Mouse (Mus musculus): ENCODE data around the gene AU040320. TPM values are rescaled to one million over a fixed set of nuclear protein-coding genes. Genes with fewer than 3 reads are reported as not detected.

Gene AU040320
- polyA plus RNA-seq, 1 experiment from 2014 or later: 10.3 TPM

GRCm38 (mm10) chr4:126773871-126774270 lies 20.5 kb downstream of the AU040320 start:
- Histone ChIP-seq H3K36me3 (no peaks in the 10 kb centered on the region), H3K27ac (no peak overlapping the region), H3K4me2 (no peak overlapping the region), H3K4me3 (no peak overlapping the region), H3K27me3 (replicated peaks) (no peaks in the 10 kb centered on the region), H3K4me1 (peaks cover 16% of the 10 kb centered on the region), H3K9me3 (replicated peaks) (no peaks in the 10 kb centered on the region), H3K9ac (no peak overlapping the region)
- ATAC-seq: no peak
- 72% methylated on average over 6 of the region's 6 CpGs for WGBS (ENCODE audit: insufficient replicate concordance)

DNA sequence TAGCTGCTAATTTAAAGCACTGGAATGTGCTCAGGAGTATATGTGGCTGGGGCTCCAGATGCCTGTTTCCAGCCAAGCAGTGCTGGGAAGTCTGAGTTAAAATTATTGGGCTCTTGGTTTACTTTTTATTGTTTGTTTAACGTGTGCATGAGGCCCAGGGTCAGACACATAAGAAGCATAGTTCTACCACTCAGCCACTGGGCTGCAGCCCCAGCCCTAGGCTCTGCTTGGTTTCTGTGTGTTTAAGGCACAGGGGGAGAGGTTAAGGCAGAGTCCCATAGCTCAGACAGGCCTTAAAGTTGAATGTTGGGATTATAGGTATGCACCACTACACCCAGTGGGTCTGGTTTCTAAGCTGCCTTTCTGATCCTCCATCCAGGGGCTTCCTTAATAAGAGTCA lies 21.8 kb downstream of the AU040320 start:
- no peaks in the 10 kb centered on the region for H3K9me3 ChIP-seq (replicated peaks)
- peaks cover 8% of the 10 kb centered on the region for H3K4me1 ChIP-seq
- no peak overlapping the region for H3K4me3 ChIP-seq
- H3K27me3 ChIP-seq (replicated peaks): no peaks in the 10 kb centered on the region
- H3K36me3 ChIP-seq: no peaks in the 10 kb centered on the region
- 62% methylated on average over 1 of the region's 1 CpGs for WGBS (ENCODE audit: insufficient replicate concordance)
- H3K4me2 ChIP-seq: no peak overlapping the region
- H3K9ac ChIP-seq: no peak overlapping the region
- ATAC-seq: no peak
- H3K27ac ChIP-seq: no peak overlapping the region

DNA sequence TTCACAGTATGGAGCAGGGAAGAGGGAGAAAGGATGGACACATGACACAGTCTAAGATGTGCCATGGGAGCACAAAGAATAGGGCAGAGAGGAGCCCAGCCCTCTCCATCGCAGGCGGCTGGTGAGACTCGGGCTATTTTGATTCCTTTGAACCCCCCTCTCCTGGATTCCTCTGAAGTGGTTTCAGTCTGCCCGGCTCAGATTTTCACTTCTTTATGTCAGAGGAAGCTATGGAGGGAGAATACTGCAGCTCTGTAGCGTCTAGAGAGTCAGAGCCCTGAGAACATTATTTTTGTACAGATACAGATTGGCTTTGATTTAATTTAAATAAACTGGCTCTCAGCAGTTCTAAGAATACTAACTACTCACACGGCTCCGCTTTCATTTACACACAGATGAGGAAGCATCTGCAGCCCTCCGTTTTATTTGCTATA lies 25.8 kb downstream of the AU040320 start:
- Histone ChIP-seq H3K4me1 (no peaks in the 10 kb centered on the region), H3K9me3 (replicated peaks) (no peaks in the 10 kb centered on the region), H3K9ac (no peak overlapping the region), H3K4me2 (no peak overlapping the region), H3K36me3 (no peaks in the 10 kb centered on the region), H3K4me3 (no peak overlapping the region), H3K27ac (no peak overlapping the region), H3K27me3 (replicated peaks) (no peaks in the 10 kb centered on the region)
- 73% methylated on average over 8 of the region's 8 CpGs for WGBS (ENCODE audit: insufficient replicate concordance)
- no peak for ATAC-seq

- Histone ChIP-seq H3K36me3 (no peaks in the 10 kb centered on the region), H3K4me3 (no peak overlapping the region), H3K27ac (no peak overlapping the region), H3K9ac (no peak overlapping the region), H3K4me1 (no peaks in the 10 kb centered on the region), H3K9me3 (replicated peaks) (no peaks in the 10 kb centered on the region), H3K4me2 (no peak overlapping the region), H3K27me3 (replicated peaks) (no peaks in the 10 kb centered on the region)
- ATAC-seq: no peak
- WGBS (ENCODE audit: insufficient replicate concordance): 78% methylated on average over 12 of the region's 12 CpGs
These were observed 26.8 kb downstream of the AU040320 start for GRCm38 (mm10) chr4:126779826-126780775.

- no peaks in the 10 kb centered on the region for H3K4me1 ChIP-seq
- no peak overlapping the region for H3K9ac ChIP-seq
- no peaks in the 10 kb centered on the region for H3K27me3 ChIP-seq (replicated peaks)
- 75% methylated on average over 3 of the region's 3 CpGs for WGBS (ENCODE audit: insufficient replicate concordance)
- ATAC-seq: no peak
- H3K9me3 ChIP-seq (replicated peaks): no peaks in the 10 kb centered on the region
- H3K27ac ChIP-seq: no peak overlapping the region
- H3K4me2 ChIP-seq: no peak overlapping the region
- no peak overlapping the region for H3K4me3 ChIP-seq
- H3K36me3 ChIP-seq: 0 out of 2 replicates have a peak, but pooled peaks cover under 1% of the 10 kb centered on the region
These were observed 28.5 kb downstream of the AU040320 start for GRCm38 (mm10) chr4:126781871-126782270.

GRCm38 (mm10) chr4:126782512-126782911 lies 29.2 kb downstream of the AU040320 start:
- Histone ChIP-seq H3K9me3 (replicated peaks) (no peaks in the 10 kb centered on the region), H3K9ac (no peak overlapping the region), H3K27me3 (replicated peaks) (no peaks in the 10 kb centered on the region), H3K27ac (no peak overlapping the region), H3K4me2 (no peak overlapping the region), H3K4me3 (no peak overlapping the region), H3K36me3 (0 out of 2 replicates have a peak, but pooled peaks cover 2% of the 10 kb centered on the region), H3K4me1 (no peaks in the 10 kb centered on the region)
- WGBS (ENCODE audit: insufficient replicate concordance): 79% methylated on average over 8 of the region's 8 CpGs
- ATAC-seq: no peak

DNA sequence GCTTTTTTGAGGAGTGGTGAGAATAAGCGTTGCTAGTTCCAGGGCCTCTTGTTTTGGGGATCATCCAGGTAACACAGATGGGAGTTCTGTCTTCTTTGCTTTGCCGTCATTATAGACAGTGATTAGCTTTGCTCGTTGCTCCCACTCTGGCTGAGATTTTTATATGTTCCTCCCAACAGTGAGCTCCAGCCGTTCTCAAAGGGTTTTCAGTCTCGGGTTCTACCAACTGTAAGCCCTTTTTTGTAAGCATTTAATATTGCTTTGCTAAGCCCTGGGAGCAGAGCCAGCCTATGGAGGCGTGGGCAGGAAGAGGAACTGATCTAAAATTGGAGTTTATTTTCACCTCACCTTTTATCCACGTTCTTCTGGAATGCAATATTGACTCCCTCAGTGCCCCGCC lies 29.7 kb downstream of the AU040320 start:
- Histone ChIP-seq H3K9ac (no peak overlapping the region), H3K4me3 (no peak overlapping the region), H3K27me3 (replicated peaks) (no peaks in the 10 kb centered on the region), H3K4me1 (no peaks in the 10 kb centered on the region), H3K36me3 (0 out of 2 replicates have a peak, but pooled peaks cover 2% of the 10 kb centered on the region), H3K9me3 (replicated peaks) (no peaks in the 10 kb centered on the region), H3K4me2 (no peak overlapping the region), H3K27ac (no peak overlapping the region)
- 71% methylated on average over 8 of the region's 8 CpGs for WGBS (ENCODE audit: insufficient replicate concordance)
- no peak for ATAC-seq

GRCm38 (mm10) chr4:126792341-126793102 lies 39.2 kb downstream of the AU040320 start:
- H3K4me2 ChIP-seq: no peak overlapping the region
- H3K9ac ChIP-seq: no peak overlapping the region
- no peaks in the 10 kb centered on the region for H3K27me3 ChIP-seq (replicated peaks)
- H3K4me3 ChIP-seq: no peak overlapping the region
- no peak for ATAC-seq
- H3K4me1 ChIP-seq: no peaks in the 10 kb centered on the region
- H3K36me3 ChIP-seq: peaks cover 27% of the 10 kb centered on the region
- H3K27ac ChIP-seq: no peak overlapping the region
- H3K9me3 ChIP-seq (replicated peaks): no peaks in the 10 kb centered on the region
- WGBS (ENCODE audit: insufficient replicate concordance): 81% methylated on average over 7 of the region's 7 CpGs

DNA sequence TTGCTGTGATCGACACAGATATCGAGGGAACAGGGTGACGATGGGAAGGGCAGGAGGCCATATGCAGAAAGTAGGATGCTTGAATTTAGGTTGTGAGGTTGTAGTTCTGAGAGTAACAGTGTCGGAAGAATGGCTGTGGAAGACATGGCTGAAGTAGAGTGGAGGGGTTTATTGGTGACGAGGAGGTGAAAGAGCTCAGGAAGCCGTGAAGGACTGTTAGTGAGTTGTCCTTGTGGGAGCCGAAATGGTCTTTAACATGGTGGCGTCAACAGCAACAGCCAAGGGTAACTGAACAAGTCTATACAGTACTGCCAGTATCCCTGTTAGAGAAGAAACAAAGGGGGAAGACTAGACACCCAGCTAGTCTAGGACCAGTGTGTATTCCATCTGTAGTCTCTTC lies 48.8 kb downstream of the AU040320 start:
- H3K36me3 ChIP-seq: no peaks in the 10 kb centered on the region
- H3K4me2 ChIP-seq: no peak overlapping the region
- H3K9me3 ChIP-seq (replicated peaks): no peaks in the 10 kb centered on the region
- H3K27ac ChIP-seq: no peak overlapping the region
- H3K4me3 ChIP-seq: no peak overlapping the region
- ATAC-seq: no peak
- H3K9ac ChIP-seq: no peak overlapping the region
- no peaks in the 10 kb centered on the region for H3K27me3 ChIP-seq (replicated peaks)
- peaks cover 48% of the 10 kb centered on the region for H3K4me1 ChIP-seq
- 84% methylated on average over 8 of the region's 8 CpGs for WGBS (ENCODE audit: insufficient replicate concordance)

GRCm38 (mm10) chr4:126803268-126803873 lies 50.0 kb downstream of the AU040320 start:
- 12% methylated on average over 8 of the region's 8 CpGs for WGBS (ENCODE audit: insufficient replicate concordance)
- H3K36me3 ChIP-seq: no peaks in the 10 kb centered on the region
- ATAC-seq: peak; percentile 86
- H3K4me1 ChIP-seq: peaks cover 57% of the 10 kb centered on the region
- H3K4me2 ChIP-seq: peak overlapping the region; percentile 57
- no peaks in the 10 kb centered on the region for H3K27me3 ChIP-seq (replicated peaks)
- peak overlapping the region; percentile 49; the same call in 1 of the 2 replicates for H3K27ac ChIP-seq
- no peak overlapping the region for H3K4me3 ChIP-seq
- H3K9me3 ChIP-seq (replicated peaks): no peaks in the 10 kb centered on the region
- H3K9ac ChIP-seq: no peak overlapping the region; the same call in 1 of the 2 replicates

- peaks cover 57% of the 10 kb centered on the region for H3K4me1 ChIP-seq
- 66% methylated on average over 4 of the region's 4 CpGs for WGBS (ENCODE audit: insufficient replicate concordance)
- no peak for ATAC-seq
These were observed 52.4 kb downstream of the AU040320 start for GRCm38 (mm10) chr4:126805741-126806140.

More at GRCm38 (mm10) chr4:126805741-126806140, 52.4 kb downstream of the AU040320 start:
- Histone ChIP-seq H3K9me3 (replicated peaks) (no peaks in the 10 kb centered on the region), H3K27ac (no peak overlapping the region), H3K4me3 (no peak overlapping the region), H3K27me3 (replicated peaks) (no peaks in the 10 kb centered on the region), H3K36me3 (peaks cover 10% of the 10 kb centered on the region), H3K4me2 (no peak overlapping the region), H3K9ac (no peak overlapping the region)

Data from liver, embryonic 12.5 days (tissue).